Mouse (Mus musculus): ENCODE measurements at regions not wholly inside any gene's neighbourhood (a gene's known extent, or its start where the extent isn't known, plus 50 kb on each side); places are given as distances from the start of the nearest gene placed in this dataset.

DNA sequence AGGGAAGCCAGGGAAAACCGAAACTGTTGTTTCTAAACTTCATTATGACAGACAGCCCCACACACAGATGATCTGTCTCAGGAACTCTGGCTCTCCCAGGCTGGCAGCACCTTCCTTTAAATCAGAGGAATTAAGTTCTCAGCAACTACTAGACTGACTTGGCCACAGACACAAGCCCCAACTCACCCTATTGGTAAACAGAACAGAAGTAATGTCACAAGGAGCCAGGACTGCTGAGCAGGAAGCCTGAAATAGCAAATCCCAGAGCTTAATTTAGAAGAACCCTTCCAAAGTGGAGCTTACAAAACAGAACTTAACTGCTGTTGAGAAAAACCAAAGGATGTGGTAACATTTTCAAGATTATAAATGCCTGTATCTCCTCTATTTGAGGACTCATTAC, 174.8 kb downstream of the Nfkbiz start:
- DNase-seq (ENCODE audit: low spot score in 2 of 2) = no peak

DNA sequence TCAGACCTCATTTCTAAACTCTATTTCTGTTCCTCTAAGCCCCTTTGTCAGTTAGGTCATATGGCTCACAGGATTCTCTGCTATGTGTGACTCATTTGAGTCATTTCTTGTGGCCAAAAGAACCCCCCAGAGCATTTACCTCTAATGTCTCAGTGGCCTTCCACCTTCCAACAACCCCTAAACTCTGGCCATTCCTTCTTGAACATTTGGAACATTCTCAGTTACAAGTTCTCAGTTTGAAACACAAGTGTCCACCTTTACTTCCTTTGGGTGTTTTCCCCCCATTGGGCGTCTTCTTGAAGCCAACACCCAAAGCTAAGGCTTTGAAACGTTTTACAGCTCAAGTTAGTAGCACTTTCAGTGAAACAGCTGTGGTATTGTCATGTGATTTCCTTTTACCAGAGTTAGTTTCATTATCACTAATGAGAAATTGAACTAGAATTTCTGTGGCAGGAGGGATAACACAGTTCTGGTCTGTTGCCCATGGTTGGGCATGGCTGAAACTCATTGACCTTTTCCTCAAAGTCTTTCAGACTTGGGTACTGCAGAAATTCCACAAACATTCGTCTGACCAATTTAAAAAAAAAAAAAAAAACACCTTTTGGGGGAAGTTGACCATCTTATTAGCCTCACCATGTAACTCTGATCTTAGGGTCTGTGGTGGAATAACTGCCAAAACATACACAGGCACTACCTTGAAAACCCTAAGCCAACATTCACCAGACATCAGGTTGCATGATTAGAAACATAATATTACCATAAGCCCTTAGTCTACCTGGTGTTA, 201.8 kb downstream of the Nfkbiz start:
- DNase-seq (ENCODE audit: low spot score in 2 of 2) = peak; percentile 79 to 83

DNA sequence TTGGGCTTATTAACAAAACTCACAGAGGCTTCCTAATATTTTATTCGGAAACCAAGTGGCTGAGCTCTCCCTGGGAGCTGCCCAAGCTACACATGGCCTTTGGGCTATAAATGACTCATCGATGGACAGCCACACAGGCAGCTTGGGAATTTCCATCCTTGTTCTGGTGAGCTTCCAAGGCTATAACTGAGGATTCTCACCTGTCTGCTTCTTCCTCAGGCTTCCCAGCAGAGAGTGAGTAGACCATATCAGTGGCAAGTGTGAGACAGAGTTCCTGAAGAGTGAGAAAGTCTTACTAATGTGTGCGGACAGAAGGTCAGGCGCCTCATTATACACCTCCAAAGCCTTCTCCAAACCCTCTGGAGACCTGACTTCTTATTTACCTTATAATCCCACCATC, 202.5 kb downstream of the Nfkbiz start:
- no peak for DNase-seq (ENCODE audit: low spot score in 2 of 2)

DNA sequence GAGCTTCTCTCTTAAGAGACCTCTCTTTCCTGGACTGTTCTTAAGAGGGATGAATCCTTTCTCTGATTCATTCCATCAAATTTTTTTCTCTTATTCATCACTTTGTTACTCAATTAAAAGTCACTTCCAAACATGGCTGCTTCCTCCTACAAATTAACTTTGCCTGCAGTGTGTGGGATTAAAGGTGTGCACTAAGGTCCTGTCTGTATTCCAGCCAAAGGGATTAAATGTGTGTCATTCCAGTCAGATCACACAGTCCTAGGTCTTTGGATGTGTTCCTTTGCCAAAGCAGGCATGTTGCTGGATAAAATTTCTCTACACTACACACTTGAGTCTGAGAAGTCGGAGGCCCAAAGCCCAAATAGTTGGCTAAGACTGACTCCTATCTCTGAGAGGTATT, 204.0 kb downstream of the Nfkbiz start:
- no peak for DNase-seq (ENCODE audit: low spot score in 2 of 2)

DNA sequence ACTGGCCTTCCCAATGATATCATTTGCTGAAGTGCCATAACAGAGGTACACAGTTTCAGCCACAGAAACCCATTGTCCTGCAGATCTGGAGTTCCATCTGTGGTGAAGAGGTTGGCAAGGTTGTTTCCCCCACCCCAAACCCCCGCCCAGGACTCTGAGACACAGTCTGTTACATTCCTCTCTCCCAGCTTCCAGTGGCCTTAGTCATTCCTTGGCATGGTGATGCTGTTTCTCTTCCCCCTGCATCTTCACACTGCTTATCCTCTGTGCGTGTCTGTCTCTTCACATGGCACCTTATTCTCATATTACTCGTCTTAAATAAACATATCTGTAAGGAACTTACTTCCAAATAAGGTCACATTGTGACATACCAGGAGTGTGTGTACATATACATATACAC, 206.5 kb downstream of the Nfkbiz start:
- DNase-seq (ENCODE audit: low spot score in 2 of 2) = no peak

DNA sequence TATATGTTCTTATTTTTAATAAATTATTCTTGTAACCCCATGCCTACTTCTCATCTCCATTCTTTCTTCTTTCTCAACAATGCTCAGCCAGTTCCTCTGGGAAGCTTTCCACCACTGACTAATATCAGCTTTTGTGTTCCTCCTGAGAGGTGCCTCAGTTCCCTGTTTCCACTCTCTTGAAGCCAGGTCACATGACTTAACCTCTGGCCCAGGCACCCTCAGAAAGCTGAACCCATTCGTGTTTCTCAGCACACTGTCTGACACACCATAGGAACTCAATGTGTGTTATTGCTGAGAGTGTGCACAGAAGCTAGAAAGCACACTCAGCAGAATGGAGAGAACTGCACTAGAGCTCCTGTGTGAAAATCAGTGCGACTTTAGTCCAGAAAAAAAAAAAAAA, 207.1 kb downstream of the Nfkbiz start:
- DNase-seq (ENCODE audit: low spot score in 2 of 2) = no peak

DNA sequence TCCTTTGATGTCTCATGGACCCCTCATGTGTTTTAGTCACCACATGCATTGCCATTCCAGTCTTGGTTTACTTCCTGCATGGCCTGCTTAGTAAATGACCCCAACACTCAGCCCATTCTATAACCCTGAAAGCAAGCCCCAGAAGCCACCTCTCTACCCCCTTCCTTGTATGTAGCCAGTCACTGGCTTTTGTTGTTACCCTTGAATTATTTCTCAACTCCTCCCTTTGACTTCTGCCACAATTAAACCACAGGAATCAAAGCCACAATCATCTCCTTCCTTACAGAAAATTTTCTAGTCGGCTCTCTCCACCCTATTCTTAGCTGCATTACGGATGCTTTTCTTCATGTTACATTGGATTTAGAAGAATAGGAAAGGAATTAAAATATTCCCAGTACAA, 207.7 kb downstream of the Nfkbiz start:
- DNase-seq (ENCODE audit: low spot score in 2 of 2) = peak in 1 of 2 experiments; percentile 10

DNA sequence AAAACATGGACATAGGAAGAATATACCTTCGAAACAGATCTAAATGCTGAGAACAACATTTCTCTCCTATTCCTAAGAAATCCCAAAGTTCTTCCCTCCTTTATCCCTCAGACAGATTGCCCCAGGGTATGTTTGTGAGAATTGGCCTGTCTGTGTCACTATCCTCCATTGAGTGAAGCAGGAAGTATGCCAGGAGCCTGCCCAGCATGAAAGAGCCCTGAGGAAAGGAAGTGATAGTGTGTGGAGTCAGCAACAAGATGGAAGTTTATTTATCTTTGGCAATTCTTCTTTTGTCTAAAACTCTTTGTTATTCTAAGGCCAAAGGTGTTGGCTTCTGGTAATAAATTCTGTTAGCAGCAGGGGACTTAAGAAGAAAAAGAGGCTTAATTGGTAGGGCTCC, 211.2 kb downstream of the Nfkbiz start:
- no peak for DNase-seq (ENCODE audit: low spot score in 2 of 2)

DNA sequence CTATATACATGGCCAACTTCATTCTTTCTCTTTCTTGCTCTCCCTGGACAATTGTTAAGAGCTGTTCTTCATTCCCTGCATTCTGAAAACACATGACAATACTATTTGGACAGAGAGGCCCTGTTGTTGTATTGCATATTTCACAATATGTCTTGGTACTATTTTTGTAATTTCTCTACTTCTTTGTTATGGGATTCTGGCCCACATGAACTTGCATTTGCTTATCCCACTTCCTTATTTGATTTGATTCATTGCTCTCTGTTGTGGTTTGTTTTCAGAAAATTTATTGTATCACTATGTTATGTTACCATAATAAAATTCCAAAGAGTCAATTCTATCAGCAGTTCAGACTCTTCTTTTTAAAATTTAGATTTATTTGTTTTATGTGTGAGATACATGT, 215.3 kb downstream of the Nfkbiz start:
- DNase-seq (ENCODE audit: low spot score in 2 of 2) = no peak

DNA sequence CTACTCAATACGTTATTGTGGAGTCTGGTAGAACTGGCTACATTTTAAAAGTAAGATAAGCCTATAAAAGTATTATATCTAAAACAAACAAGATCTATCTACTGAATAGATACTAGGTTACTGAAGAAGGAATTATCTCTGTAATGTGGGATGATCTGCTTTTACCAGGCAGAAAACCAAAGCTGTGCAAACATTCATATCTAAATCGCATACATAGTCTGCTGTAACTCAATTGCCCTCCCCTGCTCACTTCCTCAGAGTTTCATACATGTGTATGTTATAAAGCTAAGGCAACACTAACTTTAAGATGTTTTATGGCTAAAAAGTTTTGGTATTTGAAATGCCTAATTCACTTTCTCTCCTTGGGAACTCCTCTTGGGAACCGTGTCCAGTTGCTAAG, 219.0 kb downstream of the Nfkbiz start:
- no peak for DNase-seq (ENCODE audit: low spot score in 2 of 2)

DNA sequence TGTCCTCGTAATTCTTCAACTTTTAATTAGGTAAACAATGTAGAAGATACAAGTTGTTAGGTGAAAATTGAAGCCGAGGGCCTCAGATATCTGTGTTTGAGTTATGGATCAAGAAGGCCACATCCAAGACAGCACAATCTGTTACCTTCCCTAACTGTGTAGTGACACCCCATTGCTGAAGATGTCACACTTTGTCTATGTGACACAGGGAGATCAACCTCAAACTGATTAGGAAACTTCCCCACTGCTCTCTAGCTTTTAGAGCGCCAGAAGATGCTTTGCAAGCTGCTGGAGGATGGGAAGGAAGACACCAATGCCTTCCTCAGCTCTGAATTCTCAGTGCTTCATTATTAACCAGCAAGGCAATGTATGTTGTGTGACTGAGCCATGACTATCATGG, 220.7 kb downstream of the Nfkbiz start:
- no peak for DNase-seq (ENCODE audit: low spot score in 2 of 2)

DNA sequence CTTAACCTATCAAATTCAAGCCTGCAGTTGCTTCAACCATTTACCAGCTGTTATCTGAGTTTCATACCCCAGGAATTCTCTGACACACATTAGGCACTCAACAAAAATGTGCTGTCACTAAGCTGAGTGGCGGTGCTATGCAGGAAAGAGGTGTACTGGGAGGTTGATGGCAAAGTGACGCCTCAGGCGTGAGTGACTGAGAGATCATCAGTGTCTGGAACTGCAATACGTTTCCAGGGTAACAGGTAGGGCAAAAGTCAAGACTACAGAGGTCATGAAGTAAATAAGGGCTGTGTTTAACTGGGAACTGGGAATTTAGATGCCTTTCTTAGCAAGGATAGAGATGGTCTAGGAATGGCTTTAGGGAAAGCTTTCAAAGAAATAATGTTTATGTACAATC, 221.2 kb downstream of the Nfkbiz start:
- no peak for DNase-seq (ENCODE audit: low spot score in 2 of 2)

DNA sequence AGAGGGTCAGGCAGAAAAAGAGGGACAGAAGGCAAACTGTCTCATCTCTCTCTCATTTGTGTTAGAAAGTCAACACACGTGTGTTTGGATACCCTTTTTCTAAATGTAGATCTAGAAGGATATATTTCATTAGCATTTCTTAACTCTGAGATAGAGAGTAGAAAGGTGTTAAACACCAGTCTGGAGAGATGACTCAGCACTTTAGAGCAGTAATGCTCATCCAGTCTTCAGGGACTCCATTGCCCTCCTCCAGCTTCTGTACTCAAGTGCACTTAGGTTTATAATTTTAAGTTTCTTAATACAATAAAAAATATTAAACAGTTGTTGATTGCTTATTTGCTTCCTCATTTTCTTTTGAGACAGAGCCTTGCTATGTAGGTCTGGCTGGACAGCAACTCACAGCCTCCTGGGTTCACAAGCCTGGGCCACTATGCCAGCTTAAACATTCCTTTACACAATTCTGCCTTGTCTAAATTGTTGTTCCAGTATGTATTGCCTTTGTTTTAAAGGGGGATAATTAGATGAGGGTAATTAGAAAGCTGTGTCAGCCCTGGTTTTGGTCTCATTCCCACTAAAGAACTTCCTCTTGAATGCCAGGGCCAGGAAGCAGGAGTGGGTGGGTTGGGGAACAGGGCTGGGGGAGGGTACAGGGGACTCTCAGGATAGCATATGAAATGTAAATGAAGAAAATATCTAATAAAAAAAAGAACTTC, 222.1 kb downstream of the Nfkbiz start:
- DNase-seq (ENCODE audit: low spot score in 2 of 2) = no peak

DNA sequence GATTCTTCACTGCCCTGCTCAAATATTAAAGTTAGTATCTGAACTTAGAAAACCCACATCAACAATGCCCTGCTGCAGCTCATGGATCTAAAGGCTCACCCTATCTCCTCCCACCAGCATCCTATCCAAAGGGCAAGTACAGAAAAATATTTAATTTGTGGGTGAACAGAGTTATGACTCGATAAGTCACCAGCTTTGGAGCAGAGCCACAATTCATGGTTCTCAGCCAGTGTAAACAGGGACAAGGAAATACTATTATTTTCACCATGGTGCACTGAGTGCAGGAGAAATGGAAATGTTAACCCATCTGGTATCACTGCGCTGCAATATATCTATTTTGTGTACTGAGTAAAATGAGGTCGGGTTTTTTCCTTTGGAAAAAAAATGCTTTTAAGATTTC, 225.8 kb downstream of the Nfkbiz start:
- no peak for DNase-seq (ENCODE audit: low spot score in 2 of 2)

DNA sequence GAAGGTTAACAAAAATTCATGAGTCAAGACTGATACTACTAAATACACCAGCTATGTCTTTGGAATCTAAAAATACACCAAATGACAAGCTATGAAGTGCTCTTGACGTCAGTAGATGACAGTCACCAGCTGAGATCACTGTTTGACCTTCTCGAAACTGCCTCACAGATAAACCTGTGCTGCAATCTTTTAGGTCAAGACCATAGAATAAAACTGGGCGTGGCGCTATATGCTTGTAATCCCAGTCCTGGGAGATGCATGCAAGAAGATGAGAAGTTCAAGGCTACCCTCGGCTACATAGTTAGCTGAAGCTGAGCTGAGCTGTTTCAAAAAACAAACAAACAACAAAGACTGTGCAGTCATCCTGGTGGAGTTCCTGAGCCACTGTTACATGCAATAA, 226.7 kb downstream of the Nfkbiz start:
- DNase-seq (ENCODE audit: low spot score in 2 of 2) = no peak

DNA sequence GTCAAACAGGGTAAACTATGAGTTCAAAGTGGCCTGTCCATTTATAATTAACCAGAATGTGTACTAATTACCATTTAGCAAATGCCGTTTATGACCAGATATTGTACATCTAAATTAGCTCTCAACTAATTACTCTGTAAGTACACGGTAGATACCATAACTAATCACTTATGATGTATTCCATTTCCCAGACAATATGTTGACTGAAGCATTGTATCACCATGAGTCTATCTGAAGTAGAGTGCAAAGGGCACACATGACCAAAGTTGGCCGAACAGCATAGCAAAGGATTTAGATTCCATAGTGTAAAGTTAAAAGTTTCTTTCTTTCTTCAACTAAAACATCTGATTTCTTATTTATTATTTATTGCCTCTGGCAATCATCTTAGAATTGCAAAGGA, 227.5 kb downstream of the Nfkbiz start:
- no peak for DNase-seq (ENCODE audit: low spot score in 2 of 2)

DNA sequence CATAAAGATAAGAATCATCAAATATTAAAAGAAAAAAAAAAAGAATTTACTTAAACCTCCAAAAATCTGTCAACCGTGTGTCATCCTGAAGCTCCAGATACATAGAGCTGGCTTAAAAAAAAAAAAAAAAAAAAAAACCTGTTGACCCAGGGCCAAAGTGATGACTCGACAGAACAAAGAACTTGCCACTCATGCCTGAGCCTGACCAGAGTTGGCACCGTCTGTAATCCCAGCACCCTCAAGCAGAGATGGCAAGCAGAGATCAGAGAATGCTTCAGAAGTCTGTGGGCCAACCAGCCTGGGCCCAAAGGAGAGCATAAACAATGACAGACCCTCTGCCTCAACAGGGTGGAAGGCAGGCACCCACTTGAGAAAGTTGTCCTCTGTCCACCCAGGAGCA, 230.3 kb downstream of the Nfkbiz start:
- DNase-seq (ENCODE audit: low spot score in 2 of 2) = no peak

DNA sequence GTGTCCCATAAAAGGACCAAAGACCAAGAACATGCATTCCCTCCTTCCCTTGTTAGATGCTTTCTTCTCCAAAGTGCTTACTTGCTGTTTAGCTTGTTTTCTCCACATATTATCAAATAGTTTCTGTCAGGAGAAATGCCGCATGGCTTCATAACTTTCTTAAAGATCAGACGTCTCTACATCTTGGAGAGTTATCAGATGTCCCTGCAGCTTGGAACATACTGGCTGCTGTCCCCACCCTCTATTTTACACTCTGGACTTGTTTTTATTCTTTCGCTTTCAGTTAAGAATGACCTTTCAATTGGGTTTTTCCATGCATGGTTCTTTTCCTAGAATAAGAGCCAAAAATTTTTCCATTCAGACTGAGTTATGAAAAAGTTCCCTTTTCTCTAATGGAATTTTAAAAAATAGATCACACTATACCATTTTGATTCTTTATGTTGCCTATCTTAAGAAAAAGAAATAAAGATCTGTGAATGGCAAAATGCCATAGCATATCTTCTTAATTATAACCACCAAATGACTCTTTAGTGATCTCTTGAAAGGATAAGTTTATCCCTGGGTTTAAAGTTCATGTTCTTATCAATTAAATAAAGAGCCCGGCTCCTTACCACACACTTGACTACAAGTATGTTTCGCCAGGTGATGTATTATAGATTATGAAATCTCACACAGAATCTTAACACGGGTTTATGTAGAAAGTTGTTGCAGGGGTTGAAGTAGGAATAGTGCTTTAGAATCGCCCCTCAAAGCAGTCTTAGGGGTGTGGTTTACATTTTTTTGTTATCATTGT, 232.1 kb downstream of the Nfkbiz start:
- DNase-seq (ENCODE audit: low spot score in 2 of 2) = no peak

DNA sequence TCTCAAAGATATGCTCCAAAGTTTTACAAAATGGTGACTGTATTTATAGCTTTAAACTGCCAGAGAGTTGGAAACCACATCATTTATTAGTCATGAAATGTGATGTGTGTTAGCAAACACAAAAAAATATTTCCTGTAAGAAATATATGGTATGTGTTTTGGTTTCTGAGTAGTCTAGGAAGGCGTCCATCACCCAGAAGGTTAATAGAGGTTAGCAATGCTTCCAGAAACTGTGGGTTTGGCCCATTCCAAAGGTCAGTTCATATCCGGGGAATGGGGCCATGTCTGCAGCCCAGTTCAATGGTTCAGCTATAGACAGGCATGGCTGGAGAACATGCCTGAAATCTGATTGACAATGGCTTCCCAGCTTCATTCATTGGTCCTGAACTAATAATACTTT, 235.1 kb downstream of the Nfkbiz start:
- no peak for DNase-seq (ENCODE audit: low spot score in 2 of 2)

DNA sequence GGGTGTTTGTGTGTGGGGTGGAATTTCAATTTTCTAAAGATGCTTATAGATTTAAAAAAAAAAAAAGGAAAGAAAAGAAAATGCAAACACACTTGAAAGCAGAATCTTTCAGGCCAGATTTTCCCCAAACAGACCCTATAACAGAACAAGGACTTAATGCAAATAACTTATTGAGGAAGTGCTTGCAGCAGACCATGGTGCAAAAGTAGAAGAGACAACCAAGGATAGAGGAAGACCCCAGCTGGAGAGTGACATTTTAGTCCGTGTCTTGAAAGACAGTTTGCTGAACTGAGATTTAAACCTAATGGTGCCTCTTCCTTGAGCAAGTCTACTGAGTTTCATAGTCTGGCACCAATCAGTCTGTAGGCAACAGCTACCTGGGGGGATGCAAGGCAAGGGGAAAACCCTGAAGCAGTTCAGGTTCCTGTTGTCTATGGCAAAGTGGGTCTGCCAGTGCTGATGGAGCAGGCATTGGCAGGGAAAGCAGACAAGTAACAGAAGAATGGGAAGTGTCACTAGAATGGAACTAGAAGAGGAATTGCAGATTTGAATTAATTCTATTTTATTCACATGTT, 249.2 kb downstream of the Nfkbiz start:
- no peak for DNase-seq (ENCODE audit: low spot score in 2 of 2)

DNA sequence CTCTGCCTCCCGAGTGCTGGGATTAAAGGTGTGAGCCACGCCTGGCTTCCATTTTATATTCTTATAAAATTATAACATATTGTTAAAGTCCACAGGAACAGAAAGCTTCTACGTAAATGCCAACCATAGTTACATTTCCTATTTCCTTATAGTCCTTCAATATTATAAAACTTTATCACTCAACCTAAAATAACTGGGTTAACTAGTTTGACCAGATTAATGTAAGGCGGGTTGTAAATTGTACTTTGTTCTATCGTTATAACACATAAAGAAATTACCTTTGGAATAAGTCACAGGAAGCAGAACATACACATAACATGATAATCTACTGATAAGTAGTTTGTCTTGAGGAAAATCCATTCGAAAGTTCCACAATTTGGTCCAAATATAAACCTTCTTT, 251.6 kb downstream of the Nfkbiz start:
- DNase-seq (ENCODE audit: low spot score in 2 of 2) = no peak

DNA sequence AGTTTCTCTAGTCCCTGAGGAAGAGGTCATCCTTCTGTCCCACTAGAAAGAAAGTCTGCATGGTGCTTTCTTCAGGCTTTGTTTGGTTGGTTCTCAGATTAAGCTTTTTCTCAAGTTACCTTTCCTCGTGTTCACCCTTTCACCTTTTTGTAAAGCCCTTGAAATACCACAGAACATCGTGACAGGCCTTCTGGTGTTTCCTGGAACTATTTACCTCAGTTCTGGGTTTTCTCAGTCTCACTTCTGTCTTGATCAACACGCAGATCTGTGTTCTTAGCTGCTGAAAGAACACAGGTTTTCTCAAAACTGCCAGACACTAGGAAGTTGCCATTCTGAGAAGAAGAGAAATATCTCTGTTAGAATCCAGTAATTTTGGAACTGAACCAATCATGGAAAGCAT, 255.8 kb downstream of the Nfkbiz start:
- no peak for DNase-seq (ENCODE audit: low spot score in 2 of 2)
